Mouse (Mus musculus) forebrain, embryonic 15.5 days (tissue): ENCODE results near the gene Foxj3. TPM values are rescaled to one million over a fixed set of nuclear protein-coding genes. Genes with fewer than 3 reads are reported as not detected.

Experiments
- ATAC-seq: fragments of 200-750 bp; cut with Nextera tagmentation; replicated peaks from 2 replicates; pipeline ENCODE4 v1.8.0; 2017; ENCODE audit warnings: mild to moderate bottlenecking, moderate TSS enrichment, moderate library complexity
- H3K27ac ChIP-seq: fragments of 300-500 bp; sonication (generic); replicated peaks from 2 replicates; pipeline ENCODE4 v1.5.1; 2015; ENCODE audit warnings: mild to moderate bottlenecking, inconsistent platforms
- H3K27me3 ChIP-seq: fragments of 300-500 bp; sonication (generic); 2 replicates; pipeline ENCODE4 v1.6.1; 2015; ENCODE audit warnings: inconsistent platforms
- H3K36me3 ChIP-seq: fragments of 300-500 bp; sonication (generic); 2 replicates; pipeline ENCODE4 v1.6.1; 2015; ENCODE audit warnings: mild to moderate bottlenecking, inconsistent platforms
- H3K4me1 ChIP-seq: fragments of 300-500 bp; sonication (generic); 2 replicates; pipeline ENCODE4 v1.6.1; 2015; ENCODE audit warnings: inconsistent platforms
- H3K4me2 ChIP-seq: fragments of 300-500 bp; sonication (generic); replicated peaks from 2 replicates; pipeline ENCODE4 v1.6.1; 2015; ENCODE audit warnings: mild to moderate bottlenecking, inconsistent platforms
- H3K4me3 ChIP-seq: fragments of 300-500 bp; sonication (generic); 2 replicates; pipeline ENCODE4 v1.5.1; 2015; ENCODE audit warnings: mild to moderate bottlenecking, inconsistent platforms
- H3K9ac ChIP-seq: fragments of 300-500 bp; sonication (generic); replicated peaks from 2 replicates; pipeline ENCODE4 v1.6.1; 2015; ENCODE audit warnings: mild to moderate bottlenecking, inconsistent platforms
- H3K9me3 ChIP-seq: fragments of 300-500 bp; sonication (generic); 2 replicates; pipeline ENCODE4 v1.6.1; 2016; ENCODE audit warnings: inconsistent platforms
- WGBS: fragments of 180-500 bp; shearing (Covaris S2); methylation state at CpG from one replicate; pipeline ENCODE4 v1.1.7; 2015; ENCODE audit warnings: mixed read lengths; 5-methylcytosine and 5-hydroxymethylcytosine counted together
- polyA plus RNA-seq: library from polyadenylated mRNA; unstranded; fragments of >200 nt; fragmentation: Nextera tagmentation; extraction: Ambion mirVana; gene quantifications from 2 replicates; pipeline ENCODE4 v1.2.1, GENCODE M21; 2015

Gene Foxj3
- polyA plus RNA-seq, 1 experiment from 2014 or later, result 34.5 TPM

DNA sequence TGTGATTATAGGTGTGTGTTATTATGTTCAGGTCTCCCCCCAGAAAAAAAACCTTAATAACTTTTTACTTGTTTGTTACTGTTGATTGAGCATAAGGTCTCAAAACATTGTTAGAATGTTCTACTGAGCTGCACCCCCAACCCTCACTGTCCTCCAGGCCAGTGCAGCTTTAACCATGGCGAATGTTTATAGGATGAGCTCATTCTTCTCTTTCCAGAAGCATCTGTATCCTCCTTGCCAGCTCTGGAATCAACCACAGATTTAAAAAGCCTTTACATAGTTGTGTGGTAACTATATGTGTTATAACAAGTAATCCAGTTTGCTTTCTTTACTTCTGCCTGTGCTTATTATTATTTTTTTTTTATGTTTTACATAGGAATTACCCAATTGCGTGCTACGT lies 38.7 kb downstream of the Foxj3 start:
- no peaks in the 10 kb centered on the region for H3K27me3 ChIP-seq
- 96% methylated on average over 3 of the region's 3 CpGs for WGBS
- no peaks in the 10 kb centered on the region for H3K4me1 ChIP-seq
- no peak overlapping the region for H3K9ac ChIP-seq
- no peak overlapping the region for H3K27ac ChIP-seq
- peaks cover 13% of the 10 kb centered on the region for H3K36me3 ChIP-seq
- no peak for ATAC-seq
- no peak overlapping the region for H3K4me2 ChIP-seq
- no peaks in the 10 kb centered on the region for H3K9me3 ChIP-seq
- no peak overlapping the region for H3K4me3 ChIP-seq

DNA sequence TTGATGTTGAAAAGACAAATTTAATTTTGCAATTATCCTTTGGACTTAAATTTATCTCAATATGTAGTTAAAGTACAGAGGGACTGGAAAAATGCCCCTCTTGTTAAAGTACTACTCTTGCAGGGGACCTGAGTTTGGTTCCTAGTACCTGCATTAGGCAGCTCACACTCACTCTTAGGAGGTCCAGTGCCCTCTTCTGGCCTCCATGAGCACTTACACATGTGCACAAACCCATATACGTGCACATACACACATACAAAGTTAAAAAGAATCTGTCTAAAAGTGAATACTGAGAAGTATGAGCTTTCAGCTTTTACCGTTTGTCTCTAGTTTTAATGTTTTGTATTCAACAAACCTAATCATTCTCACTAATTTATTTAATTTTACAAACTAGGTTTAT lies 51.2 kb downstream of the Foxj3 start:
- no peak for ATAC-seq

DNA sequence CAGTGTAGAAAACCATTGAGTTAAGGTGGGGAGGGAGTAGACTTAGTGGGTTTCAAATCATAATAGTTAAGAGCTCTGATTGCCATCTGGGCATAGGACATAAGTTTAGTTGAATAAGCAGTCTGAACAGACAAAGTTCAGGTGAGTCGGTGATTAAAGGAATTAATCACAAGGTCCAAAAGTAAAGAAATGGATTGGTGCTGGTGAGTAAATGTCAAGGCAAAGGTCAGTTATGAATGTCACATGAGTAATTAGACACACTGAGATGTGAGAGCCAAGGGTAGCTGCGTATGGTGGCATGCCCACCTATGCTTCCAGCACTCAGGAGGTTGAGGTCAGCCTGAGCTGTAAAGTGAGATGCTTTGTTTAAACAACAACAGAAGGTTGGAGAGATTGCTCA lies 52.6 kb downstream of the Foxj3 start:
- Histone ChIP-seq H3K4me3 (no peak overlapping the region), H3K9ac (no peak overlapping the region), H3K27me3 (no peaks in the 10 kb centered on the region), H3K27ac (no peak overlapping the region), H3K9me3 (no peaks in the 10 kb centered on the region), H3K36me3 (peaks cover 9% of the 10 kb centered on the region), H3K4me1 (0 out of 2 replicates have a peak, but pooled peaks cover 3% of the 10 kb centered on the region), H3K4me2 (no peak overlapping the region)
- no peak for ATAC-seq
- 90% methylated on average over 2 of the region's 2 CpGs for WGBS

More for the DNA sequence above, 51.2 kb downstream of the Foxj3 start:
- Histone ChIP-seq H3K9me3 (no peaks in the 10 kb centered on the region), H3K4me2 (no peak overlapping the region), H3K27me3 (no peaks in the 10 kb centered on the region), H3K4me1 (0 out of 2 replicates have a peak, but pooled peaks cover 3% of the 10 kb centered on the region), H3K9ac (no peak overlapping the region), H3K4me3 (no peak overlapping the region), H3K27ac (no peak overlapping the region), H3K36me3 (peaks cover 9% of the 10 kb centered on the region)
- 97% methylated on average over 2 of the region's 2 CpGs for WGBS

DNA sequence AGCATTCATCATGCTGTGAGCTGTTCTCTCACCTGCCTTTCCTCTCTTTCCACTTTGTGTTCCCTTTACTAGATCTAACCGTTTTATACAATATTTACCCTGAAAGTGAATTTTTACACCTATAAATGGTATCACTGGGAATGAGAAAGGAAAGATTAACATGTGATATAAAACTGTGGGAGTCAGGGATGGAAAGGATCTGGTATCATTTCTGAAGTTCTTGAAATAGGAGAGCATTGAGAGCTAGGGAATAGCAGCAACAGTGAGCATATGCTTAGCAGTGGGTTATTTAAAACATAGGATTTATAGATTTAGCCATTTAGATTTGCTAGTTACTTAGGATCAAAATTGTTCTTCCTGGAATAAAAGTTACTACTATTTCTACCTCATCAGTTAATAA lies 53.2 kb downstream of the Foxj3 start:
- no peak overlapping the region for H3K4me2 ChIP-seq
- WGBS, result 90% methylated on average over 1 of the region's 1 CpGs
- no peaks in the 10 kb centered on the region for H3K27me3 ChIP-seq
- no peak overlapping the region for H3K27ac ChIP-seq
- H3K4me1 ChIP-seq, result 0 out of 2 replicates have a peak, but pooled peaks cover 3% of the 10 kb centered on the region
- no peak overlapping the region for H3K9ac ChIP-seq
- H3K9me3 ChIP-seq, result no peaks in the 10 kb centered on the region
- ATAC-seq, result no peak
- H3K4me3 ChIP-seq, result no peak overlapping the region
- H3K36me3 ChIP-seq, result peaks cover 9% of the 10 kb centered on the region

DNA sequence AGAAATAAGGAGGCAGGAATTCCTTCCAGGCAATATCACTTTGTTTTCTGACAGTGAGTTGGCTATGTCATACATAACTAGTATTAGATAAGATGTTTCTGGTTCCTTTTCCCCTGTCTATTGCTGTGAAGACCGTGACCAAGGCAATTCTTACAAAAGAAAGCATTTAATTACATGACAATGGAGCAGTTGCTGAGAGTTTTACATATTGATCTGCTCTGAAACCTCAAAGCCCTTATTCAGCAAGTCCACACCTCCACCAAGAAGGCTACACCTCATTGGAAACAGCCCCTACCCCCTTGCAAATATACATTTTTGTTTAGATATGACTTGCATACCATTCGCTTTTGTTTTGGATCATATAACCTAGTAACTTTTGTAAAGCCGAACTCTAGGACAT lies 55.7 kb downstream of the Foxj3 start:
- Histone ChIP-seq H3K9ac (no peak overlapping the region), H3K4me1 (0 out of 2 replicates have a peak, but pooled peaks cover 3% of the 10 kb centered on the region), H3K36me3 (peaks cover 4% of the 10 kb centered on the region), H3K4me2 (no peak overlapping the region), H3K4me3 (no peak overlapping the region), H3K27me3 (no peaks in the 10 kb centered on the region), H3K9me3 (no peaks in the 10 kb centered on the region), H3K27ac (no peak overlapping the region)
- no peak for ATAC-seq
- 66% methylated on average over 3 of the region's 3 CpGs for WGBS

DNA sequence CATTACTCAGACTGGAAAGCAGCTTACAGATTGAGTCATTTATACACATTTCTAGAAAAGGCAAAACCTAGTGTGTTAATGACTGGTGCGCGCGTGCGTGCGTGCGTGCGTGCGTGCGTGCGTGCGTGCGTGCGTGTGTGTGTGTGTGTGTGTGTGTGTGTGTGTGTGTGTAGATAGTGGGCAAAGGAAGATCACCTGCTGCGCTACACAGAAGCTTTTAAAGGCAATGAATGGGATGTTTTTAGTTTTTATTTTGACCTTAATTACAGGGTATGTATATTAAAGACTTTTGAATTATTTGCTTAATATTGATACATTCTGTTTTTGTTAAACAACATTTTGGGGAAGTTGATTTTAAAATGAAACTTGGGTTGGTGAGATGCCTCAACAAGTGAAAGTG lies 57.5 kb downstream of the Foxj3 start:
- no peak overlapping the region for H3K4me3 ChIP-seq
- H3K4me2 ChIP-seq, result no peak overlapping the region
- H3K36me3 ChIP-seq, result no peaks in the 10 kb centered on the region; the same call in 1 of the 2 replicates
- no peak overlapping the region for H3K9ac ChIP-seq
- no peak overlapping the region for H3K27ac ChIP-seq
- no peaks in the 10 kb centered on the region for H3K9me3 ChIP-seq
- ATAC-seq, result no peak
- 0 out of 2 replicates have a peak, but pooled peaks cover 3% of the 10 kb centered on the region for H3K4me1 ChIP-seq
- 85% methylated on average over 14 of the region's 14 CpGs for WGBS
- H3K27me3 ChIP-seq, result no peaks in the 10 kb centered on the region

DNA sequence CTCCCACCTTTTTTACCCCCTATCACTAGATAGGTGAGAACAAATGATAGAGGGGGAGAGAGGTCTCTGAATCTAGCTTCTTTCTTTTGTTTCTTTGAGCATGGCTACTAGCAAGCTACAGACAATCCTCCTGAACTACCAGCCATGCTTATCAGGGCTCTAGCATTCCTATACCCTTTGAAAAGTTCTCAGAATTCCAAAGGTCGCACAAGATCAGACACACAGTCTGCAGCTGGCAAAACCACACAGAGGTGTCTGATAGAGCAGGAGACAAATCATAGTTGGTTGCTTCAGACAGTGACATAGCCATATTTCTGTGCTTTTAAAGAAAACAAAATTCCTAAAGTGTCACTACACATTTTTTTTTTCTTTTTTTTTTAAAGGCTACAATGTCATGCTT lies 62.8 kb downstream of the Foxj3 start:
- Histone ChIP-seq H3K9ac (no peak overlapping the region), H3K36me3 (peaks cover 5% of the 10 kb centered on the region; the same call in 1 of the 2 replicates), H3K9me3 (no peaks in the 10 kb centered on the region), H3K4me1 (no peaks in the 10 kb centered on the region), H3K27ac (no peak overlapping the region), H3K4me3 (no peak overlapping the region), H3K27me3 (no peaks in the 10 kb centered on the region), H3K4me2 (no peak overlapping the region)
- 81% methylated on average over 1 of the region's 1 CpGs for WGBS
- ATAC-seq, result no peak

DNA sequence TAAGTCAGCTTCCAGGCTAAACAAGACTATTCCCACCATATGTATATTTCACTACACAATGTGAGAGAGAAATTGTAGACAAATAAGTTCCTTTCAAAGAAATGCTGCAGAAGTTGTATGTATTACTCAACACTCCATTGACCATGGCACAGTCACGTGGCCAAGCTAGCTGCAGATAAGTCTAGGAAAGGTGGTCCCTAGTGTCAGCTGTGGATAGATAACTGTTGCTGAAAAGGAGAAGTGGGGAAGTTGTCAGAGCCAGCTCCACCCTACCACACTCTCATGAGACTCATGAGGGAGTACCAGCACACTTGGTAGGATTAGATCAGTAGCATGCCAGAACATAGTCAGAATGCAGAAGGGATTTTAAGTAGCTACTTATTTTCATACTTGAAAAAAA lies 72.7 kb downstream of the Foxj3 start:
- WGBS, result 92% methylated on average over 1 of the region's 1 CpGs
- H3K36me3 ChIP-seq, result peaks cover 7% of the 10 kb centered on the region; the same call in 1 of the 2 replicates
- no peaks in the 10 kb centered on the region for H3K27me3 ChIP-seq
- no peak overlapping the region for H3K4me2 ChIP-seq
- H3K4me3 ChIP-seq, result no peak overlapping the region
- peaks cover 7% of the 10 kb centered on the region for H3K4me1 ChIP-seq
- ATAC-seq, result no peak
- no peak overlapping the region for H3K9ac ChIP-seq
- H3K27ac ChIP-seq, result no peak overlapping the region
- no peaks in the 10 kb centered on the region for H3K9me3 ChIP-seq

DNA sequence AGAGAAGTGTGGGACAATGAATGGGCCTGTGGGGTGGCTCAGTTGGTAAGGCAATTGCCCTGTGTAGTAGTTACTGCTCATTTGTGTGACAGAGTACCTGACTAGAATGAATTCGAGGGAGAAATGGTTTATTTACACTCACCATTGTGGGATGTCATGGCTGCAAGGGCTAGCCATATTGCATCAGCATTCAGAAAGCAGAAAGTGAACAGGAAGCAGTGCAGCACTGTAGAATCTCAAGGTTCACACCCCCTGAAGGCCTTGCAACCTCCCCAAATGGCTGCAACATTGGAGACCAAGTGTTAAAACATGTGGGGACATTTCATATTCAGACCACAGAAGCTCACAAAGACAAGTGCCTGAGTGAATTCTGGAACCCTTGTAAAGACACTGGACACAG lies 77.3 kb downstream of the Foxj3 start:
- peaks cover 3% of the 10 kb centered on the region; the same call in 1 of the 2 replicates for H3K36me3 ChIP-seq
- no peak overlapping the region for H3K4me3 ChIP-seq
- 42% methylated on average over 1 of the region's 1 CpGs for WGBS
- H3K9me3 ChIP-seq, result no peaks in the 10 kb centered on the region
- H3K27ac ChIP-seq, result no peak overlapping the region
- peaks cover 7% of the 10 kb centered on the region for H3K4me1 ChIP-seq
- no peak overlapping the region for H3K4me2 ChIP-seq
- no peak overlapping the region for H3K9ac ChIP-seq
- H3K27me3 ChIP-seq, result no peaks in the 10 kb centered on the region
- no peak for ATAC-seq

DNA sequence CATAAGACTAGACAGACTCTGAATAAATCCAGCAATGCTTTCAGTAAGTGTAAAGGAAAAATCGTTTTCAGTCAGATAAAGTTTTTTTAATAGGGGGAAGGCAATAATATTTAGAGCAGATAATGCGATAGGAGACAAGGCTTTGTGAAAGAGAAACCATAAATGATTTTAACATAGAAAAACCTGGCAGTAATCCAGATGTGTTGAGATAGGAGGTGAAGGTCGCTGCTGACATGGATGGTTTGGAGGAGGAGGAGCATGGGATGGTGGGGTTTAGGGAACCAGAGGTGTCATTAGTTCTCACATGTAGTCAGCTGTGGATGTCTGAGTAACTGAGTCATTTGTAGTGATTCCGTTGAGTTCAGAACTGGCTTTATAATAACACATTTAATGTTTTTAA lies 77.9 kb downstream of the Foxj3 start:
- Histone ChIP-seq H3K4me1 (peaks cover 7% of the 10 kb centered on the region), H3K9me3 (no peaks in the 10 kb centered on the region), H3K4me3 (no peak overlapping the region), H3K27ac (no peak overlapping the region), H3K27me3 (no peaks in the 10 kb centered on the region), H3K9ac (no peak overlapping the region), H3K4me2 (no peak overlapping the region), H3K36me3 (peaks cover 3% of the 10 kb centered on the region; the same call in 1 of the 2 replicates)
- 87% methylated on average over 4 of the region's 4 CpGs for WGBS
- no peak for ATAC-seq

DNA sequence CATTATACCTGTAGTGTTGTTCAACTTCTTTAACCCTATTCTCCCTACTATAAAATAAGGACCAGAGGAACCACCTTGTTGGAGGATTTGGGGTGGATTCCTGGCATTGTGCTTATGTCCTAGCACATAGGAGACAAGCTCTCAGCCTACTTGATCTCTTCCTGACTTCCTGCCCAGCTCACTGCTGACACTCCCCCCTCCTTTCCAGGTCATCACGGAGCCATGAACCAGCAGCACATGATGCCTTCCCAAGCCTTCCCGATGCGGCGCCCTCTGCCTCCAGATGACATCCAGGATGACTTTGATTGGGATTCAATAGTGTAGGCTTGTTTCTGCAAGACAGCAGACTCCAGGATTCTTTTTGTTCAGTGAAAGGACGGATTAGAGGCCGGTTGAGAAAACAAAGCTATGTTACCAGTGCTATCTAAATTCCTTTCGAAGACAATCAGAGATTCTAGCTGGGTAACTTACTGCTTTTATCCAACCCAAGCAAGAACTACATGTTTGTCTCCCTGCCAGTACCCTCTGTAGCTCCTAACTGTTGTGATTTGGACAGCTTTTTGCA lies 89.4 kb downstream of the Foxj3 start:
- ATAC-seq, result no peak
- H3K27me3 ChIP-seq, result no peaks in the 10 kb centered on the region
- H3K4me2 ChIP-seq, result no peak overlapping the region
- peak overlapping the region; percentile 66; the same call in 1 of the 2 replicates for H3K27ac ChIP-seq
- H3K9me3 ChIP-seq, result no peaks in the 10 kb centered on the region
- H3K36me3 ChIP-seq, result peaks cover 37% of the 10 kb centered on the region
- H3K9ac ChIP-seq, result no peak overlapping the region
- H3K4me1 ChIP-seq, result peaks cover 14% of the 10 kb centered on the region
- no peak overlapping the region for H3K4me3 ChIP-seq
- WGBS, result 25% methylated on average over 7 of the region's 7 CpGs

DNA sequence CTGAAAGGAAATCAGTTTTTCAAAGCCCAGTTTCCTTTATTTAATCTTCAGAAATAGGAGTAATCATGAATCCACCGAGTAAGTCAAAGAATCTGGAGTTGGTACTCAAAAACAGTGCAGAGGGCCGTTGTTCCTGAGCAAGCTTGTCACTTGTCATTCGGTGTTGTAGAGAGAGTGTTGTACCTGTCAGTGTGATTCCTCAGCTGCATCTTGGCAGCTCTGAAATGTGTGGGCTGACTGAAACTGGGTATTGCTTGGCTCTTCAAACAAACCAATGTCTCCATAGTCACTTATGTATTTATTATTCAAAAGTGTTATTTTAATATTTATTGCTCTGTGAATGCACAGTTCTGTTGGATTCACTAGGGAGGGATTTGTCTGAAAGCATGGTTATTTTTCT lies 90.1 kb downstream of the Foxj3 start:
- 58% methylated on average over 3 of the region's 3 CpGs for WGBS
- Histone ChIP-seq H3K4me3 (no peak overlapping the region), H3K4me1 (peaks cover 14% of the 10 kb centered on the region), H3K27ac (peak overlapping the region; percentile 66; the same call in 1 of the 2 replicates), H3K27me3 (no peaks in the 10 kb centered on the region), H3K36me3 (peaks cover 31% of the 10 kb centered on the region), H3K9me3 (no peaks in the 10 kb centered on the region), H3K4me2 (no peak overlapping the region), H3K9ac (no peak overlapping the region)
- ATAC-seq, result no peak

DNA sequence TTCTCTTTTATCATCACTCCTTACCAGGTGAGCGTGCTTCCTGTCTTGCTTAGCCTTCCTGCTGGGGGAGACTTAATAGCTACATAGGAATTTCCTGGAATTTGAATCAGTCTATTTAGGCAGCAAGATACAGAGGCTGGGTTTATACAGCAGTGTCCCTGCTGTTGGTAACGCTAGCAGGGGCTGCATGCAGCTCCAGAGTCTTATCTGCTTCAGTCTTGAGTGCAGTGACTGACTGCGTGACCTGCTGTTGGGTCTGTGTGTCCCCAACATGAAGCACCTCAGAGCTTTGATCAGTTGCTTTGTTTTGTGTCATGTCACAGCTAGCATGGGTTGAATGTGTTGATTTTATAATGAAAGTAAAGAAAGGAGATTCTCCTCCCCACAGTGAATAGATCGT lies 90.5 kb downstream of the Foxj3 start:
- Histone ChIP-seq H3K4me3 (no peak overlapping the region), H3K4me1 (peaks cover 14% of the 10 kb centered on the region), H3K27me3 (no peaks in the 10 kb centered on the region), H3K4me2 (no peak overlapping the region), H3K9me3 (no peaks in the 10 kb centered on the region), H3K36me3 (peaks cover 27% of the 10 kb centered on the region), H3K9ac (no peak overlapping the region), H3K27ac (peak overlapping the region; percentile 66)
- ATAC-seq, result no peak
- WGBS, result 28% methylated on average over 4 of the region's 4 CpGs
